Comparison of ENCODE assay signal across 9 mouse cellular contexts in the genomic region with DNA sequence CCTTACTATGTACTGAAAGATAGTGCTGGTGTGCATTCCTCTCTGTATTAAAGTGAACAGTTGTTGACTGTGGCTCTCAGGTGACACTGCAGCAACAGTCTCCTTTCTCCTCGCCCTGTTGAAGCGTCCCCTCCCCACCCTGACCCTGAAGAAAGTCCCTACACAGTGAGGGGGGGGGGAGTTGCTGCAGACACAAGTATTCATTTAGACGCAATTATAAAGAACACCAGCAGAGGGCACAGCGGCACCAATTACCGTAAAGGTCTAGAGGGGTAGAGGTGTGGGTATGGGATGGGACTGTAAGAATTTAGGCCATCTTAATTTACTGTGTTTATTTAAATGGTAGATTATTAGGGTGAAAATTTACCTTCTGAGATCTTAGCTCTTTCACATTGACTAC. TPM values are rescaled to one million over a fixed set of nuclear protein-coding genes. Genes with fewer than 3 reads are reported as not detected.
A peak's percentile ranks its signal among the peaks of the same experiment; 100 is the strongest.
DNase-seq lines count a peak whose midpoint lies in the region; ATAC-seq and TF ChIP-seq lines count a peak whose summit lies in the region.
"Had no signal": no experiment of that assay in that cellular context is flagged by ENCODE, and none has a peak within 500 bp of the region (broad histone marks: within the 10 kb centered on the region; RNA-seq: fewer than 3 reads in every experiment).

No protein-coding gene starts in this region.

- H3K36me3 ChIP-seq in midbrain, embryonic 14.5 days (ENCODE audit: control insufficient read depth, insufficient read depth, low read length): peaks cover 37% of the 10 kb centered on the region
- H3K36me3 ChIP-seq in midbrain, embryonic 16.5 days (ENCODE audit: control insufficient read depth, insufficient read depth, low read length): peaks cover 8% of the 10 kb centered on the region
- H3K36me3 ChIP-seq in hindbrain, postnatal 0 days (ENCODE audit: insufficient read depth, low read length): peaks cover 27% of the 10 kb centered on the region; the same call in 1 of the 2 replicates
- H3K36me3 ChIP-seq in heart, embryonic 10.5 days: peaks cover 33% of the 10 kb centered on the region

- no peak overlapping the region for H3K9ac ChIP-seq in midbrain, embryonic 14.5 days (replicated peaks; ENCODE audit: low read length)
- no peak overlapping the region for H3K9ac ChIP-seq in midbrain, embryonic 16.5 days (ENCODE audit: low read depth, low read length)
- H3K9ac ChIP-seq in hindbrain, postnatal 0 days (replicated peaks; ENCODE audit: low read length): no peak overlapping the region

- ATAC-seq in frontal cortex, adult (ENCODE audit: low TSS enrichment): 0 out of 2 replicates have a peak, but pooled peaks have one; percentile 32
- ATAC-seq in midbrain, embryonic 14.5 days (ENCODE audit: low FRiP score, low TSS enrichment): no peak
- no peak for ATAC-seq in midbrain, embryonic 16.5 days
- peak; percentile 49; the same call in 1 of the 2 replicates for ATAC-seq in hindbrain, postnatal 0 days

- H3K4me1 ChIP-seq in midbrain, embryonic 14.5 days (ENCODE audit: control insufficient read depth, insufficient read depth, low read length): no peaks in the 10 kb centered on the region
- H3K4me1 ChIP-seq in midbrain, embryonic 16.5 days (ENCODE audit: control insufficient read depth, insufficient read depth, low read length): no peaks in the 10 kb centered on the region
- H3K4me1 ChIP-seq in hindbrain, postnatal 0 days (ENCODE audit: insufficient read depth, low read length): no peaks in the 10 kb centered on the region
- no peaks in the 10 kb centered on the region for H3K4me1 ChIP-seq in heart, embryonic 10.5 days

- H3K27ac ChIP-seq in midbrain, embryonic 14.5 days (replicated peaks; ENCODE audit: low read depth, low read length): no peak overlapping the region
- H3K27ac ChIP-seq in midbrain, embryonic 16.5 days (ENCODE audit: low read length): no peak overlapping the region
- no peak overlapping the region for H3K27ac ChIP-seq in hindbrain, postnatal 0 days
- H3K27ac ChIP-seq in heart, embryonic 10.5 days: no peak overlapping the region

- 76% methylated on average over 5 of the region's 5 CpGs for WGBS in midbrain, embryonic 14.5 days
- 69% methylated on average over 5 of the region's 5 CpGs for WGBS in midbrain, embryonic 16.5 days
- 68% methylated on average over 5 of the region's 5 CpGs for WGBS in hindbrain, postnatal 0 days
- 73% methylated on average over 5 of the region's 5 CpGs for WGBS in heart, embryonic 10.5 days

- peak; percentile 59 for TF ChIP-seq CTCF in hindbrain, postnatal 0 days (IDR thresholded peaks at IDR 0.05; ENCODE audit: low read depth)

- H3K9me3 ChIP-seq in midbrain, embryonic 14.5 days (ENCODE audit: control insufficient read depth, low read length): no peaks in the 10 kb centered on the region
- H3K9me3 ChIP-seq in midbrain, embryonic 16.5 days (replicated peaks; ENCODE audit: control insufficient read depth, low read length, poor library complexity, severe bottlenecking): no peaks in the 10 kb centered on the region
- no peaks in the 10 kb centered on the region for H3K9me3 ChIP-seq in hindbrain, postnatal 0 days (ENCODE audit: low read length)
- H3K9me3 ChIP-seq in heart, embryonic 10.5 days: no peaks in the 10 kb centered on the region
- H3K9me3 ChIP-seq: megakaryocyte, embryonic 14.5 days had no signal

- no peak for DNase-seq in frontal cortex, postnatal 10 days (ENCODE audit: low spot score in 2 of 2)
- DNase-seq in midbrain, embryonic 14.5 days: peak; percentile 58
- DNase-seq in hindbrain, postnatal 0 days (ENCODE audit: low spot score): peak; percentile 66
- DNase-seq in thymus, postnatal 25 days: peak; percentile 41
- DNase-seq in MN1 (ENCODE audit: low spot score): no peak
- no peak for DNase-seq in heart, embryonic 10.5 days (ENCODE audit: low spot score)

- no peak overlapping the region for H3K4me2 ChIP-seq in midbrain, embryonic 14.5 days (ENCODE audit: low read length)
- H3K4me2 ChIP-seq in midbrain, embryonic 16.5 days (ENCODE audit: low read length): no peak overlapping the region
- no peak overlapping the region for H3K4me2 ChIP-seq in hindbrain, postnatal 0 days (ENCODE audit: low read depth, low read length)

- H3K27me3 ChIP-seq in midbrain, embryonic 14.5 days (ENCODE audit: control insufficient read depth, insufficient read depth, low read length): no peaks in the 10 kb centered on the region
- H3K27me3 ChIP-seq in midbrain, embryonic 16.5 days (ENCODE audit: control insufficient read depth, insufficient read depth, low read depth, low read length): no peaks in the 10 kb centered on the region
- H3K27me3 ChIP-seq in hindbrain, postnatal 0 days (ENCODE audit: insufficient read depth, low read length): no peaks in the 10 kb centered on the region
- H3K27me3 ChIP-seq in heart, embryonic 10.5 days (ENCODE audit: insufficient read depth, poor library complexity, severe bottlenecking): no peaks in the 10 kb centered on the region
- H3K27me3 ChIP-seq: megakaryocyte, embryonic 14.5 days had no signal

- no peak overlapping the region for H3K4me3 ChIP-seq in midbrain, embryonic 14.5 days (replicated peaks; ENCODE audit: low read depth, low read length)
- H3K4me3 ChIP-seq in midbrain, embryonic 16.5 days (ENCODE audit: low read depth, low read length): no peak overlapping the region
- no peak overlapping the region for H3K4me3 ChIP-seq in hindbrain, postnatal 0 days (ENCODE audit: low read length)
- no peak overlapping the region for H3K4me3 ChIP-seq in heart, embryonic 10.5 days
- H3K4me3 ChIP-seq: megakaryocyte, embryonic 14.5 days had no signal

RNA-seq across cellular contexts. Expression of gene Etnk1, which starts 17.7 kb away (rescaled TPM):
- polyA plus RNA-seq in midbrain, embryonic 14.5 days (2014; fragmentation: Nextera tagmentation; extraction: Ambion mirVana): 47.3 and 62.0 TPM in 2 replicates
- 50.9 and 53.0 TPM in 2 replicates for polyA plus RNA-seq in midbrain, embryonic 16.5 days (2015; fragmentation: Nextera tagmentation; extraction: Ambion mirVana)
- 100 and 111 TPM in 2 replicates for total RNA-seq in hindbrain, postnatal 0 days (2014; rRNA removed)
- polyA plus RNA-seq in hindbrain, postnatal 0 days (2015; fragmentation: Nextera tagmentation; extraction: Ambion mirVana): 31.8 and 33.2 TPM in 2 replicates
- polyA plus RNA-seq in heart, embryonic 10.5 days (2016; fragmentation: Nextera tagmentation; extraction: Ambion mirVana): 16.2 and 18.1 TPM in 2 replicates

Comparison
In these comparisons a context has a peak if more than half of its experiments do, and no peak if none do; other contexts are left out.
1. ATAC-seq: peak in frontal cortex, adult (single experiment) and hindbrain, postnatal 0 days (single experiment); none in midbrain, embryonic 14.5 days (single experiment) and midbrain, embryonic 16.5 days (single experiment).
2. DNase-seq: peak in midbrain, embryonic 14.5 days (single experiment), hindbrain, postnatal 0 days (single experiment) and thymus, postnatal 25 days (single experiment); none in frontal cortex, postnatal 10 days (0 of 2), MN1 (single experiment) and heart, embryonic 10.5 days (single experiment).